Mouse (Mus musculus) embryonic facial prominence, embryonic 14.5 days (tissue): ENCODE data around the gene Tiprl. TPM values are rescaled to one million over a fixed set of nuclear protein-coding genes. Genes with fewer than 3 reads are reported as not detected.

Experiments used
- ATAC-seq: fragments of 200-750 bp; cut with Nextera tagmentation; 2 replicates; pipeline ENCODE4 v1.8.0; 2017; ENCODE audit warnings: low read depth, moderate number of reproducible peaks, moderate TSS enrichment
- DNase-seq: peaks from one replicate; pipeline ENCODE4 v3.0.0-alpha.2; 2015; ENCODE audit warnings: low spot score
- H3K27ac ChIP-seq: fragments of 300-500 bp; sonication (generic); replicated peaks from 2 replicates; pipeline ENCODE4 v1.5.1; 2014; ENCODE audit warnings: low read depth, mild to moderate bottlenecking, low read length, moderate library complexity
- H3K27me3 ChIP-seq: fragments of 300-500 bp; sonication (generic); replicated peaks from 2 replicates; pipeline ENCODE4 v1.6.1; 2014; ENCODE audit warnings: low read length; ENCODE audit not compliant: control insufficient read depth, insufficient read depth
- H3K36me3 ChIP-seq: fragments of 300-500 bp; sonication (generic); 2 replicates; pipeline ENCODE4 v1.6.1; 2014; ENCODE audit warnings: low read length, mixed read lengths; ENCODE audit not compliant: control insufficient read depth, insufficient read depth
- H3K4me1 ChIP-seq: fragments of 300-500 bp; sonication (generic); 2 replicates; pipeline ENCODE4 v1.6.1; 2014; ENCODE audit warnings: antibody characterized with exemption, low read length; ENCODE audit not compliant: control insufficient read depth, insufficient read depth
- H3K4me2 ChIP-seq: fragments of 300-500 bp; sonication (generic); 2 replicates; pipeline ENCODE4 v1.6.1; 2014; ENCODE audit warnings: low read depth, mild to moderate bottlenecking, low read length, moderate library complexity, mixed read lengths
- H3K4me3 ChIP-seq: fragments of 300-500 bp; sonication (generic); 2 replicates; pipeline ENCODE4 v1.5.1; 2014; ENCODE audit warnings: low read depth, mild to moderate bottlenecking, low read length
- H3K9ac ChIP-seq: fragments of 300-500 bp; sonication (generic); 2 replicates; pipeline ENCODE4 v1.6.1; 2014; ENCODE audit warnings: low read depth, mild to moderate bottlenecking, low read length, moderate library complexity, mixed read lengths
- H3K9me3 ChIP-seq: fragments of 300-500 bp; sonication (generic); 2 replicates; pipeline ENCODE4 v1.6.1; 2016; ENCODE audit warnings: low read length; ENCODE audit not compliant: control insufficient read depth
- WGBS: fragments of 180-500 bp; shearing (Covaris S2); extraction: QIAGEN DNeasy Blood & Tissue Kit; methylation state at CpG from one replicate; pipeline ENCODE4 v1.1.7; 2014; 5-methylcytosine and 5-hydroxymethylcytosine counted together
- polyA plus RNA-seq: library from polyadenylated mRNA; unstranded; fragments of >200 nt; fragmentation: Nextera tagmentation; extraction: Ambion mirVana; gene quantifications from 2 replicates; pipeline ENCODE4 v1.2.1, GENCODE M21; 2014

Gene Tiprl
- polyA plus RNA-seq, 1 experiment from 2014 or later: 90.6 TPM

DNA sequence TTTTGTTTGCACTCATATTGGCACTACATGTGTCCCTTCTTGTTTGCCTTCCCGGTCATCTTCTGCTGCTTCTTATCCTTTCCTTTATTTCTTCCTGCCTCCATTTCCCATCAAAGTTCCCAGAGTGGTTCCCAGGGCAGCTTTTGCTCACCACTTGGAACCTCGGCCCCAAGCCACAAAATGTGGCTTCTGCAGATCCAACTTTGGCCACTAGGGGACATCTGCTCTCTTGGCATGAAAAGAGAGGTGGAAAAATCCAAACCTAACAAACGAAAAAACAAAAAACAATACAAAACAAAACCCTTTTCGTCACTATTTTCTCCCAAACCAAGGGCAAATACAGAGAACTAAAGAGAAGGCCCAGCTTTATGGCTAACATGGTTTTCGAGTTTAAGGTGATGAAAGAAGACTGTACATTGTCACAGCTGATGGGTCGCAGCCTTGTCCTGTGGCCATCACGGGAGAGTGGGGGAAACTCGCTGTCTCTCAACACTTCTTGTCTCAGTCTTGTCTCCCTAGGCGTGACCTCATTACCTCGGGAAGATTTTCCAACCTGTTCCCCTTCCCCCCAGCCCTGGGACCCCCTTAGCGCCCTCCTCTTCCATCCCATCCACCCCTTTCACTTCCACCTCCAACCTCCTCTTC, 15.4 kb upstream of the Tiprl start:
- no peaks in the 10 kb centered on the region for H3K27me3 ChIP-seq
- H3K4me3 ChIP-seq: no peak overlapping the region
- no peak overlapping the region for H3K27ac ChIP-seq
- H3K4me2 ChIP-seq: peak overlapping the region; percentile 16; the same call in 1 of the 2 replicates
- WGBS: 44% methylated on average over 11 of the region's 11 CpGs
- H3K9ac ChIP-seq: no peak overlapping the region
- H3K36me3 ChIP-seq: no peaks in the 10 kb centered on the region
- no peaks in the 10 kb centered on the region for H3K9me3 ChIP-seq
- ATAC-seq (no peak), DNase-seq (peak; percentile 14)
- no peaks in the 10 kb centered on the region for H3K4me1 ChIP-seq

GRCm38 (mm10) chr1:165250546-165250945, 13.8 kb upstream of the Tiprl start:
- no peaks in the 10 kb centered on the region for H3K27me3 ChIP-seq
- H3K4me2 ChIP-seq: no peak overlapping the region
- DNase-seq (no peak), ATAC-seq (no peak)
- H3K9me3 ChIP-seq: no peaks in the 10 kb centered on the region
- WGBS: 75% methylated on average over 2 of the region's 2 CpGs
- H3K9ac ChIP-seq: no peak overlapping the region
- no peaks in the 10 kb centered on the region for H3K4me1 ChIP-seq
- H3K4me3 ChIP-seq: no peak overlapping the region
- H3K36me3 ChIP-seq: no peaks in the 10 kb centered on the region
- no peak overlapping the region for H3K27ac ChIP-seq

DNA sequence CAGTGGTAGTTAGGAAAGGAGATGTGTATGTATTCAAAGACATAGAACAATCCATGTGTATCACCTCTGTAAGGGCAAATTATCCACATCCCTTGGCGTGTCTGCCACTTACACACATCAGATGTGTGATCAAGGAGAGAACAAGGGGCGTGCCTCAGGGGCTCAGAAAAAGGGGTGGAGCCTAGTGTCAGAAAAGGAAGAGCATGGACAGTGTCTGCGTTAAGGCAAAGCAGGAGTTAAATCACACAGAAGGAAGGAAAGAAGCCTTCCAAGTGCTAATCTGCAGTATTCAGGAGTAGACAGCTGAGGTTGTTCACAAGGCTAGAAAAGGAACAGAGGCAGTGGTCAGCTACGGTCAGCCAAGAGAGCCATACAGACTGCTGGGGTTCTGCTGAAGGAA, 12.0 kb upstream of the Tiprl start:
- Histone ChIP-seq H3K4me1 (no peaks in the 10 kb centered on the region), H3K9me3 (no peaks in the 10 kb centered on the region), H3K27ac (no peak overlapping the region), H3K4me3 (no peak overlapping the region), H3K4me2 (no peak overlapping the region), H3K9ac (no peak overlapping the region), H3K36me3 (no peaks in the 10 kb centered on the region), H3K27me3 (no peaks in the 10 kb centered on the region)
- DNase-seq (no peak), ATAC-seq (no peak)
- WGBS: 53% methylated on average over 4 of the region's 4 CpGs

DNA sequence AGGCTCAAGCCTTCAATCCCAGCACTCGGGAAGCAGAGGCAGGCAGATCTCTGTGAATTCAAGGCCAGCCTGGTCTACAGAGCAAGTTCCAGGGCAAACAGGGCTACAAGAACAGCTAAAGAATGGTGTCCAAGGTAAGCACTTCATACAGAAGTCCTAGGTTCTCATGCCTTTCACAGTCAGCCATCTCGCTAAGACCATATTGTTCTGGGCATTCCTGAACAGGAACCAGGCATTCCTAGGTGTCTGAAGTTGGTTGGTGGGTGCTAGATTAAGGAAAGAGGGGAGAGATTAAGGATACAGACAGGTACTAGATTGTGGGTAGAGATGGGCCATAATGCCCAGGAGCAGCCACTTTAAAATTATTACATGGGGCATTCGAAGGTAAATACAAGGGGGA, 11.0 kb upstream of the Tiprl start:
- H3K27ac ChIP-seq: no peak overlapping the region
- no peak overlapping the region for H3K4me2 ChIP-seq
- H3K36me3 ChIP-seq: no peaks in the 10 kb centered on the region
- WGBS: 91% methylated on average over 3 of the region's 3 CpGs
- no peak overlapping the region for H3K4me3 ChIP-seq
- no peak for ATAC-seq
- H3K9ac ChIP-seq: no peak overlapping the region
- no peaks in the 10 kb centered on the region for H3K9me3 ChIP-seq
- DNase-seq: no peak
- H3K4me1 ChIP-seq: no peaks in the 10 kb centered on the region
- H3K27me3 ChIP-seq: no peaks in the 10 kb centered on the region

DNA sequence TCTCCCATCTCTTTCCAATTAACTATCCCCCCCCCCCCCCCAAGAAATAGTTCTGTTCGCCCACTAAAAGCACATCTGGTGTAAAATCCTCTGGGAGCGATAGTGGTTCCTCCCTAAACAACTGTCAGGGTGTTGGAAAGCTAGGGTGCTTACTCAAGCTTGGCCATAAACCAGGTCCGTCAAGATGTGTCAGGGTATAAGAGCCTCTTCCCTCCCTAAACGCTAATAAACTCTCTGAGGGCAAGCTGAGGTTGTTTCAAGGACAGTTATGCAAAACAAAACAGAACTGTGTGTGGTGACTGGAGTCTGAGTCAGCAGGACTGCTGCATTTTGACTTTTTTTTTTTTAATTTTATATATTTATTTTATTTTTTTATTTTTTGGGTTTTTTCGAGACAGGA, 10.3 kb upstream of the Tiprl start:
- ATAC-seq: no peak
- H3K9ac ChIP-seq: no peak overlapping the region
- DNase-seq: peak; percentile 40
- no peak overlapping the region for H3K4me2 ChIP-seq
- H3K36me3 ChIP-seq: no peaks in the 10 kb centered on the region
- 67% methylated on average over 5 of the region's 5 CpGs for WGBS
- H3K4me1 ChIP-seq: no peaks in the 10 kb centered on the region
- H3K27ac ChIP-seq: no peak overlapping the region
- no peak overlapping the region for H3K4me3 ChIP-seq
- no peaks in the 10 kb centered on the region for H3K9me3 ChIP-seq
- H3K27me3 ChIP-seq: no peaks in the 10 kb centered on the region

DNA sequence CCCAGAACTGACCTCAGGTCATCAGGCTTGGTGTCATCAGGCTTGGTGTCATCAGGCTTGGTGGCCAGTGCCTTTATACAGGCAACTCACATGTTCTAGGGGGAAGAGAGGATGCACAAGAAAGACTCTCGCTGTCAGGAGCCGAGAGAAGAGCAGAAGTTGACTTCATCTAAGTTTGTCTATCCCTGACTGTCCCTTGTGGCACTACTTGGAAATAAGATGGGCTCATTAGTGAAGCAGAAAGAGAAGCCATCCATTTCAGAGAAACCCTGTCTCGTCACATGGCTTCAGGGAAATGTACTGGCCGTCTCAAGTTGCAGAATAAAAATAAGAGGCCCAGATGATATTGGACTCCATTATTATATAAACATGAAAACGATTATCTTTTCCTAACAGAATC, 9.8 kb upstream of the Tiprl start:
- no peaks in the 10 kb centered on the region for H3K27me3 ChIP-seq
- no peak overlapping the region for H3K4me3 ChIP-seq
- no peaks in the 10 kb centered on the region for H3K36me3 ChIP-seq
- H3K9me3 ChIP-seq: no peaks in the 10 kb centered on the region
- no peak overlapping the region for H3K27ac ChIP-seq
- ATAC-seq: no peak
- 67% methylated on average over 5 of the region's 5 CpGs for WGBS
- DNase-seq: no peak
- no peak overlapping the region for H3K4me2 ChIP-seq
- no peaks in the 10 kb centered on the region for H3K4me1 ChIP-seq
- H3K9ac ChIP-seq: no peak overlapping the region

DNA sequence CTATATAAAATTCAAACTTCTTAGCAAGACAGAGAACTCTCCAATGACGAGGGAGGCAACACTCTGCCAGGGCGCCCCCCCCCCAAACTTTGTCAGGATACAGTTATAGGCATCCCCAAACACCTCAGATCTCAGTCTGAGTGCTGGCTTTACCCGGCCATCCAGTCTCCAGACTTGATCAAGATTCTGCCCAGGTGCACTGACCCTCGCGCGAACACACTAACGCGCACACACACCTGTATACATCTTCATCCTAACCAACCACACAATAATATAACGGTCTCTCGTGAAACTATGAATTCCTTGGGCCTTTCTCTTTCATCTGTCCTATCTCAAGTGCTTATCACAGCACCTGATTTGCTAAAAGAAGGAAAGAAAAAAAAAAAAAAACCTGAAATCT, 950 bp downstream of the Tiprl start:
- H3K4me3 ChIP-seq: peak overlapping the region; percentile 95
- DNase-seq: no peak
- H3K4me2 ChIP-seq: peak overlapping the region; percentile 88
- 18% methylated on average over 10 of the region's 10 CpGs for WGBS
- peaks cover 9% of the 10 kb centered on the region for H3K4me1 ChIP-seq
- no peaks in the 10 kb centered on the region for H3K36me3 ChIP-seq
- no peaks in the 10 kb centered on the region for H3K27me3 ChIP-seq
- peak overlapping the region; percentile 85 for H3K9ac ChIP-seq
- no peak for ATAC-seq
- peak overlapping the region; percentile 92; the same call in 1 of the 2 replicates for H3K27ac ChIP-seq
- H3K9me3 ChIP-seq: no peaks in the 10 kb centered on the region

- H3K36me3 ChIP-seq: no peaks in the 10 kb centered on the region
- no peak overlapping the region for H3K27ac ChIP-seq
- H3K4me1 ChIP-seq: peaks cover 9% of the 10 kb centered on the region
- ATAC-seq (no peak), DNase-seq (no peak)
- H3K4me3 ChIP-seq: no peak overlapping the region
- H3K9ac ChIP-seq: no peak overlapping the region
- H3K9me3 ChIP-seq: no peaks in the 10 kb centered on the region
- H3K4me2 ChIP-seq: no peak overlapping the region
- WGBS: 64% methylated on average over 2 of the region's 2 CpGs
- H3K27me3 ChIP-seq: no peaks in the 10 kb centered on the region
Measured at GRCm38 (mm10) chr1:165233806-165234205, 3.0 kb downstream of the Tiprl start.

- H3K27me3 ChIP-seq: no peaks in the 10 kb centered on the region
- H3K4me3 ChIP-seq: no peak overlapping the region
- H3K27ac ChIP-seq: no peak overlapping the region
- no peak overlapping the region for H3K4me2 ChIP-seq
- WGBS: 92% methylated on average over 4 of the region's 4 CpGs
- peaks cover 9% of the 10 kb centered on the region for H3K36me3 ChIP-seq
- no peaks in the 10 kb centered on the region for H3K9me3 ChIP-seq
- DNase-seq (no peak), ATAC-seq (no peak)
- peaks cover 6% of the 10 kb centered on the region for H3K4me1 ChIP-seq
- no peak overlapping the region for H3K9ac ChIP-seq
Measured at GRCm38 (mm10) chr1:165230691-165231090, 6.1 kb downstream of the Tiprl start.
